Mouse (Mus musculus): ENCODE data around the gene AA986860. TPM values are rescaled to one million over a fixed set of nuclear protein-coding genes. Genes with fewer than 3 reads are reported as not detected.

AA986860 gene
- polyA plus RNA-seq, 1 experiment: 0.54 TPM

DNA sequence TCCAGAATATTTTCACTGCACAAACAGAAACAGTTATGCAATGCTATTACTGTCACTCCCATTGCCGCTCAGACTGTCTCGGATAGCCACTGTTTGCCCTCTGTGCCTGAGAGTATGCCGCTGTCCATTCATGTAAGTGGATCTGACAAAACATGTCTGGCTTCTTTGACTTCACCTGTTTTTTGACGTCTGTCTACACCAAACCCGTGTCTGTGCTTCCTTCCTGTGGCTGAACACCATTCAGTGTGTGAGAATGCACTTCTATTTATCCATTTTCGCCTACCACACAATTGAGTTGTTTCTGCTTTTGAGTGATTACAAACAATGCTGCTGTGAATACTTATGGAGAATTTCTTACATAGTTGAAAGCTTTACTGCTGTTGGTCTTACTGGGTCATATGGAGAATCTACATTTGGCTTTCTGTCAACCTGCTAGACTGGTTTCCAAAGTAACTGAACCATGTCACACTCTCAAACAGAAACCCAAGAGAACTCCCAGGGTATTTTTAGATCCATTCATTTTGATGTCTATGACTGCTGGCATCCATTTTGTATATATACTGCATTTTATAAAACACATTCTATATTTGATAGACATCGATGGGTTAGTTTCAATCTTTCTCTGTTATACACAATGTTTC, 44.0 kb downstream of the AA986860 start:
- no peak overlapping the region for H3K4me3 ChIP-seq (ENCODE audit: control insufficient read depth, insufficient read depth, low read length)
- TF ChIP-seq POLR2A (IDR thresholded peaks at IDR 0.05; ENCODE audit: control insufficient read depth, extremely low read depth, insufficient read depth, low read length, poor library complexity) (no peak), CTCF (IDR thresholded peaks at IDR 0.05; ENCODE audit: borderline replicate concordance, control insufficient read depth, extremely low read depth, insufficient read depth, low read length, poor library complexity) (no peak)
- H3K27me3 ChIP-seq (ENCODE audit: control insufficient read depth, insufficient read depth, low read length): no peaks in the 10 kb centered on the region
- WGBS: 66% methylated on average over 7 of the region's 7 CpGs
- no peaks in the 10 kb centered on the region for H3K36me3 ChIP-seq (ENCODE audit: control insufficient read depth, insufficient read depth, low read length)
- H3K4me1 ChIP-seq (replicated peaks; ENCODE audit: control insufficient read depth, insufficient read depth, low read length): no peaks in the 10 kb centered on the region
- DNase-seq: no peak
- no peak overlapping the region for H3K27ac ChIP-seq (ENCODE audit: control insufficient read depth, insufficient read depth, low read length)

GRCm38 (mm10) chr1:130776645-130777044, 44.9 kb downstream of the AA986860 start:
- Histone ChIP-seq H3K4me3 (ENCODE audit: control insufficient read depth, insufficient read depth, low read length) (no peak overlapping the region), H3K27ac (ENCODE audit: control insufficient read depth, insufficient read depth, low read length) (no peak overlapping the region), H3K4me1 (replicated peaks; ENCODE audit: control insufficient read depth, insufficient read depth, low read length) (no peaks in the 10 kb centered on the region), H3K36me3 (ENCODE audit: control insufficient read depth, insufficient read depth, low read length) (no peaks in the 10 kb centered on the region), H3K27me3 (ENCODE audit: control insufficient read depth, insufficient read depth, low read length) (no peaks in the 10 kb centered on the region)
- no peak for DNase-seq
- TF ChIP-seq CTCF (IDR thresholded peaks at IDR 0.05; ENCODE audit: borderline replicate concordance, control insufficient read depth, extremely low read depth, insufficient read depth, low read length, poor library complexity): no peak
- TF ChIP-seq POLR2A (IDR thresholded peaks at IDR 0.05; ENCODE audit: control insufficient read depth, extremely low read depth, insufficient read depth, low read length, poor library complexity): no peak
- 86% methylated on average over 1 of the region's 1 CpGs for WGBS

DNA sequence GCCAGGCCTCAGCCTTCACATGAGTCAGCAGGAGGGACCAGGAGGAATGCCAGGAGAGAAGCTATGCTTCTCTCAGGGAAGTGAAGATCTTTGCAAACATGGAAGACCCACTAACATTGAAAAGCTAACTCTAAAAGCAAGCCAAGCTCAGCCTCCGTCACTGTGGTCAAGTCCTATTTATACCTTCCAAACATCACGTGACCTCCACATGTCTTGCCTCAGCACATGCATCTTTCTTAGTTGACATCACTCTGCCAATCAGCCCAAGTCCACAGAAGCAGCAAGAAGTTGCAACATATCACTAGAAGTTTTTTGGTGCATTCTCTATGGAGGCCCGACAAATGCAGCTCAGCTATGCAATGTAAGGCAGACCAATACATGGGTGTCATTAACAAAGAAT, 48.1 kb downstream of the AA986860 start:
- TF ChIP-seq CTCF (IDR thresholded peaks at IDR 0.05; ENCODE audit: borderline replicate concordance, control insufficient read depth, extremely low read depth, insufficient read depth, low read length, poor library complexity): no peak
- no peak for TF ChIP-seq POLR2A (IDR thresholded peaks at IDR 0.05; ENCODE audit: control insufficient read depth, extremely low read depth, insufficient read depth, low read length, poor library complexity)
- 87% methylated on average over 3 of the region's 3 CpGs for WGBS
- Histone ChIP-seq H3K36me3 (ENCODE audit: control insufficient read depth, insufficient read depth, low read length) (no peaks in the 10 kb centered on the region), H3K4me3 (ENCODE audit: control insufficient read depth, insufficient read depth, low read length) (no peak overlapping the region), H3K27me3 (ENCODE audit: control insufficient read depth, insufficient read depth, low read length) (no peaks in the 10 kb centered on the region), H3K4me1 (replicated peaks; ENCODE audit: control insufficient read depth, insufficient read depth, low read length) (no peaks in the 10 kb centered on the region), H3K27ac (ENCODE audit: control insufficient read depth, insufficient read depth, low read length) (no peak overlapping the region)
- no peak for DNase-seq

DNA sequence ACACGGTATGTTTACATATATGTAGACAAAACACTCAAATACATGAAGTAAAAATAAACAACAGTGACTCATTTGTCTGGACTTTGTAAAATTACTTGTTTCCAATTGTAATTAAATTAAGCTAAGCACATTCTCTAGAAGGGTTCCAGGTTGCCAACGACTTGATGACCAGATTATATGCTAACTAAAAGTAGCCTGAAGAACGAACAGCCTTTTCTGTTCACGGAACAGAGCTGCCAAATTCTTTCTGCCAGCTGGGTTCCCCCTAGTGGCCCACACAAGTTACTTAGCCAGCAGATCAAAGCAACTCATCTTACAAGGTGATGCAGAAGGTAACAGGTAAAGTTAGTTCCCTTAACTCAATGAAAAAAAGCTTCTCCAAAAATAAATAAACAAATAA, 52.3 kb downstream of the AA986860 start:
- DNase-seq: peak; percentile 37
- Histone ChIP-seq H3K27me3 (ENCODE audit: control insufficient read depth, insufficient read depth, low read length) (no peaks in the 10 kb centered on the region), H3K27ac (ENCODE audit: control insufficient read depth, insufficient read depth, low read length) (no peak overlapping the region), H3K36me3 (ENCODE audit: control insufficient read depth, insufficient read depth, low read length) (no peaks in the 10 kb centered on the region), H3K4me1 (replicated peaks; ENCODE audit: control insufficient read depth, insufficient read depth, low read length) (no peaks in the 10 kb centered on the region), H3K4me3 (ENCODE audit: control insufficient read depth, insufficient read depth, low read length) (no peak overlapping the region)
- 26% methylated on average over 4 of the region's 4 CpGs for WGBS
- TF ChIP-seq POLR2A (IDR thresholded peaks at IDR 0.05; ENCODE audit: control insufficient read depth, extremely low read depth, insufficient read depth, low read length, poor library complexity) (no peak), CTCF (IDR thresholded peaks at IDR 0.05; ENCODE audit: borderline replicate concordance, control insufficient read depth, extremely low read depth, insufficient read depth, low read length, poor library complexity) (no peak)

DNA sequence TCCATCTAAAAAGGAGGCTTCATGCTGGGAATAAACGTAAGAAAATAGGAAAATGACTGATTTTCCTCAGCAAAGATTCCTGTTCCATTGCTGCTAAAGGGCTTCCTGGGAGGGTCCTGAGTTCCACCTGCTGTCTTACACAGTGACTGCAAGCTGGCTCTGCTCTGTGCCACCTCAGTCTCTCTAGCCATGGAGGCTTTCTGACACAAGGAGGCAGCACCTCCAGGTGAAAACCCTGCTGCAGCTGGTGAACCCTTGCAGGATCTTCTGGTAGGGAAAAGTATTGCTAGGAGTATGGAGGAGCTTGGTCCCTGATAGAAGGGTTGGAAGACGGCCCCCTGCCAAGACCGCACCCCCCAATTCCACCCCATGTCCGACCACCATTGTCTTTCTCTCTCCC, 55.2 kb downstream of the AA986860 start:
- Histone ChIP-seq H3K27me3 (ENCODE audit: control insufficient read depth, insufficient read depth, low read length) (no peaks in the 10 kb centered on the region), H3K36me3 (ENCODE audit: control insufficient read depth, insufficient read depth, low read length) (no peaks in the 10 kb centered on the region), H3K27ac (ENCODE audit: control insufficient read depth, insufficient read depth, low read length) (no peak overlapping the region), H3K4me3 (ENCODE audit: control insufficient read depth, insufficient read depth, low read length) (no peak overlapping the region), H3K4me1 (replicated peaks; ENCODE audit: control insufficient read depth, insufficient read depth, low read length) (no peaks in the 10 kb centered on the region)
- TF ChIP-seq CTCF (IDR thresholded peaks at IDR 0.05; ENCODE audit: borderline replicate concordance, control insufficient read depth, extremely low read depth, insufficient read depth, low read length, poor library complexity) (no peak), POLR2A (IDR thresholded peaks at IDR 0.05; ENCODE audit: control insufficient read depth, extremely low read depth, insufficient read depth, low read length, poor library complexity) (no peak)
- peak; percentile 27 for DNase-seq
- 51% methylated on average over 4 of the region's 4 CpGs for WGBS

DNA sequence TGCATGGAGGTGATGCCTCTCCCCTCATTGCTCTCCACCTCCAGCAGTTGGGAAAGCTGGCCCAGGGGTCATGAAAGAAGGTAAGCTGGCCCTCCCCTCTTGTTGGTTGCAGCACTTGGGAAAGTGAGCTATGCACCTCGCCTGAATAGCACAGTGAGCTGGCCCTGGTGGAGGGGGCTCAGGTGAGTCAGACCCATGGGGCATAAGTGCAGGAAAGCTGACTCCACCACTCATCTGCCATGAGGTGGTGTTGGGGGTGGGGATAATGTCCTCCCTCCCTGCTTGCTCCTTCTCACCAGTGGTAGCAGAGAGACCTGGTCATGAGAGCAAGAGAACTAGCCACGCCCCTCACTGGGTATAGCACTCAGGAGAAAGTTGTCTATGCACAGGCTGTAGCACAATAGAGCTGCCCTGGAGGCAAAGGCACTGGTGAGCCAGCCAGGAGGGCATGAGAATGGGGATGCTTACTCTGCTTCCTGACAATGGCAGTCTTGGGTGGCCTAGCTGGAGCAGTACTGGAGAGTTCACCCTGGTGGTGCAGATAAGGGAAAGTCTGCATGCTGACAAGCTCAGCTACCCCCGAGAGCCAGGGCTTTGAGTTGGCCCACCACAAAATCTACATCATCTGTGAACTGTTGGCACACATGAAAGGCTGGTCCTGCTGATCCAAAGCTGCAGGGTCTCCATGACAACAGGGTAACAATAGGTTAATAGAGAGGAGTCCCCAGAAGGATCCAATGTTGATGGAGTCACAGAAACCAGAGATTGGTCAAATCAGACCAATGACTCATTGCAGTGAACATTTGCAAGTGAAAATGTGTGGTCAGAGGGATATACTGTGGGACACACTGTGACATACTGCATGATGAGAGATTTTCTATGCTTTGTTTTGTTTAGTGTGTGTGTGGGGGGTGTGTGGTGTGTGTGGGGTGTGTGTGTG, 58.0 kb downstream of the AA986860 start:
- Histone ChIP-seq H3K36me3 (ENCODE audit: control insufficient read depth, insufficient read depth, low read length) (no peaks in the 10 kb centered on the region), H3K27ac (ENCODE audit: control insufficient read depth, insufficient read depth, low read length) (no peak overlapping the region), H3K4me3 (ENCODE audit: control insufficient read depth, insufficient read depth, low read length) (no peak overlapping the region), H3K27me3 (ENCODE audit: control insufficient read depth, insufficient read depth, low read length) (no peaks in the 10 kb centered on the region), H3K4me1 (replicated peaks; ENCODE audit: control insufficient read depth, insufficient read depth, low read length) (no peaks in the 10 kb centered on the region)
- DNase-seq: no peak
- no peak for TF ChIP-seq POLR2A (IDR thresholded peaks at IDR 0.05; ENCODE audit: control insufficient read depth, extremely low read depth, insufficient read depth, low read length, poor library complexity)
- TF ChIP-seq CTCF (IDR thresholded peaks at IDR 0.05; ENCODE audit: borderline replicate concordance, control insufficient read depth, extremely low read depth, insufficient read depth, low read length, poor library complexity): no peak
- WGBS: 87% methylated on average over 3 of the region's 3 CpGs

Other genes starting within 250 kb of the AA986860 start
- not detected in 2 replicates for gene Zp3r, start 102.4 kb upstream of the AA986860 start, polyA plus RNA-seq (2012; rRNA removed)
- gene C4bp, start 70.3 kb upstream of the AA986860 start, polyA plus RNA-seq (2012; rRNA removed): 0.19 and 0.77 TPM in 2 replicates
- gene Gm29427, start 16.2 kb upstream of the AA986860 start, polyA plus RNA-seq (2012; rRNA removed): 0.09 TPM in 1 of 2 replicates, not detected in the other
- 3.9 and 4.7 TPM in 2 replicates for gene Yod1, start 14.6 kb upstream of the AA986860 start, polyA plus RNA-seq (2012; rRNA removed)
- 9.2 and 9.5 TPM in 2 replicates for gene Pfkfb2, start 2.7 kb upstream of the AA986860 start, polyA plus RNA-seq (2012; rRNA removed)
- gene Fcamr, start 68.9 kb downstream of the AA986860 start, polyA plus RNA-seq (2012; rRNA removed): 0.11 and 0.28 TPM in 2 replicates
- 3.0 and 4.3 TPM in 2 replicates for gene Pigr, start 94.7 kb downstream of the AA986860 start, polyA plus RNA-seq (2012; rRNA removed)
- gene Fcmr, start 133.7 kb downstream of the AA986860 start, polyA plus RNA-seq (2012; rRNA removed): 9.7 and 15.4 TPM in 2 replicates
- gene Il24, start 155.5 kb downstream of the AA986860 start, polyA plus RNA-seq (2012; rRNA removed): 0.26 and 0.28 TPM in 2 replicates
- not detected in 2 replicates for gene Il20, start 179.5 kb downstream of the AA986860 start, polyA plus RNA-seq (2012; rRNA removed)
- gene Il19, start 208.1 kb downstream of the AA986860 start, polyA plus RNA-seq (2012; rRNA removed): not detected in 2 replicates